Mouse (Mus musculus) heart, embryonic 11.5 days (tissue): Measurements from ENCODE around the gene H3f3b. TPM values are rescaled to one million over a fixed set of nuclear protein-coding genes. Genes with fewer than 3 reads are reported as not detected.

ENCODE experiments used
- ATAC-seq: fragments of 200-750 bp; cut with Nextera tagmentation; replicated peaks from 2 replicates; pipeline ENCODE4 v1.8.0; 2017; ENCODE audit warnings: moderate library complexity; ENCODE audit not compliant: insufficient number of reproducible peaks, low FRiP score, low TSS enrichment
- H3K27ac ChIP-seq: fragments of 300-500 bp; sonication (generic); 2 replicates; pipeline ENCODE4 v1.5.1; 2014; ENCODE audit warnings: mild to moderate bottlenecking, low read depth, low read length
- H3K27me3 ChIP-seq: fragments of 300-500 bp; sonication (generic); 2 replicates; pipeline ENCODE4 v1.6.1; 2014; ENCODE audit warnings: mild to moderate bottlenecking, low read length, mixed read lengths; ENCODE audit not compliant: control insufficient read depth, insufficient read depth
- H3K36me3 ChIP-seq: fragments of 300-500 bp; sonication (generic); 2 replicates; pipeline ENCODE4 v1.6.1; 2014; ENCODE audit warnings: mild to moderate bottlenecking, low read length, moderate library complexity, mixed read lengths; ENCODE audit not compliant: control insufficient read depth, insufficient read depth
- H3K4me1 ChIP-seq: fragments of 300-500 bp; sonication (generic); 2 replicates; pipeline ENCODE4 v1.6.1; 2014; ENCODE audit warnings: low read length; ENCODE audit not compliant: control insufficient read depth, insufficient read depth
- H3K4me2 ChIP-seq: fragments of 300-500 bp; sonication (generic); 2 replicates; pipeline ENCODE4 v1.6.1; 2014; ENCODE audit warnings: mild to moderate bottlenecking, moderate library complexity
- H3K4me3 ChIP-seq: fragments of 300-500 bp; sonication (generic); 2 replicates; pipeline ENCODE4 v1.5.1; 2014; ENCODE audit warnings: low read depth, low read length
- H3K9ac ChIP-seq: fragments of 300-500 bp; sonication (generic); 2 replicates; pipeline ENCODE4 v1.6.1; 2014; ENCODE audit warnings: mild to moderate bottlenecking, low read depth, low read length, moderate library complexity
- H3K9me3 ChIP-seq: fragments of 300-500 bp; sonication (generic); replicated peaks from 2 replicates; pipeline ENCODE4 v1.6.1; 2016; ENCODE audit warnings: low read length; ENCODE audit not compliant: control insufficient read depth
- WGBS: fragments of 180-500 bp; shearing (Covaris S2); extraction: QIAGEN DNeasy Blood & Tissue Kit; methylation state at CpG from one replicate; pipeline ENCODE4 v1.1.7; 2014; ENCODE audit not compliant: insufficient replicate concordance; 5-methylcytosine and 5-hydroxymethylcytosine counted together
- polyA plus RNA-seq: library from polyadenylated mRNA; unstranded; fragments of >200 nt; fragmentation: Nextera tagmentation; extraction: Ambion mirVana; gene quantifications from 2 replicates; pipeline ENCODE4 v1.2.1, GENCODE M21; 2014

The H3f3b gene
- polyA plus RNA-seq, 1 experiment from 2014 or later: 757 TPM

GRCm38 (mm10) chr11:115995256-115995655 lies 32.5 kb downstream of the H3f3b start:
- H3K9me3 ChIP-seq: no peaks in the 10 kb centered on the region
- peaks cover 4% of the 10 kb centered on the region; the same call in 1 of the 2 replicates for H3K27me3 ChIP-seq
- no peak for ATAC-seq
- no peak overlapping the region for H3K4me3 ChIP-seq
- WGBS: 88% methylated on average over 3 of the region's 3 CpGs
- no peak overlapping the region for H3K9ac ChIP-seq
- no peaks in the 10 kb centered on the region for H3K36me3 ChIP-seq
- H3K27ac ChIP-seq: no peak overlapping the region
- no peak overlapping the region for H3K4me2 ChIP-seq
- no peaks in the 10 kb centered on the region for H3K4me1 ChIP-seq

- H3K9ac ChIP-seq: no peak overlapping the region
- peaks cover 15% of the 10 kb centered on the region for H3K27me3 ChIP-seq
- no peak for ATAC-seq
- H3K4me2 ChIP-seq: no peak overlapping the region
- H3K9me3 ChIP-seq: no peaks in the 10 kb centered on the region
- H3K27ac ChIP-seq: no peak overlapping the region
- no peaks in the 10 kb centered on the region for H3K36me3 ChIP-seq
- H3K4me3 ChIP-seq: no peak overlapping the region
- 59% methylated on average over 4 of the region's 4 CpGs for WGBS
- H3K4me1 ChIP-seq: no peaks in the 10 kb centered on the region
Measured at GRCm38 (mm10) chr11:115992098-115992497, 35.7 kb downstream of the H3f3b start.

- Histone ChIP-seq H3K4me3 (peak overlapping the region; percentile 31), H3K9ac (no peak overlapping the region), H3K4me2 (peak overlapping the region; percentile 55), H3K27ac (no peak overlapping the region), H3K4me1 (no peaks in the 10 kb centered on the region), H3K27me3 (peaks cover 22% of the 10 kb centered on the region), H3K9me3 (no peaks in the 10 kb centered on the region), H3K36me3 (no peaks in the 10 kb centered on the region)
- ATAC-seq: no peak
- WGBS: 21% methylated on average over 15 of the region's 15 CpGs
Measured at GRCm38 (mm10) chr11:115989686-115990085, 38.1 kb downstream of the H3f3b start.

- H3K4me2 ChIP-seq: no peak overlapping the region
- H3K27me3 ChIP-seq: peaks cover 17% of the 10 kb centered on the region
- WGBS: 74% methylated on average over 8 of the region's 8 CpGs
- no peaks in the 10 kb centered on the region for H3K36me3 ChIP-seq
- H3K9ac ChIP-seq: no peak overlapping the region
- no peaks in the 10 kb centered on the region for H3K9me3 ChIP-seq
- H3K4me3 ChIP-seq: no peak overlapping the region
- H3K27ac ChIP-seq: no peak overlapping the region
- no peak for ATAC-seq
- no peaks in the 10 kb centered on the region for H3K4me1 ChIP-seq
Measured at GRCm38 (mm10) chr11:115983291-115983690, 44.5 kb downstream of the H3f3b start.

GRCm38 (mm10) chr11:115982472-115982871 lies 45.3 kb downstream of the H3f3b start:
- Histone ChIP-seq H3K27me3 (peaks cover 17% of the 10 kb centered on the region), H3K9me3 (no peaks in the 10 kb centered on the region), H3K9ac (no peak overlapping the region), H3K4me3 (no peak overlapping the region), H3K4me2 (no peak overlapping the region), H3K4me1 (no peaks in the 10 kb centered on the region), H3K27ac (no peak overlapping the region), H3K36me3 (no peaks in the 10 kb centered on the region)
- ATAC-seq: no peak
- 86% methylated on average over 15 of the region's 15 CpGs for WGBS

- 37% methylated on average over 12 of the region's 12 CpGs for WGBS
- Histone ChIP-seq H3K9ac (no peak overlapping the region), H3K4me3 (no peak overlapping the region), H3K9me3 (no peaks in the 10 kb centered on the region), H3K4me2 (peak overlapping the region; percentile 84), H3K27ac (no peak overlapping the region), H3K36me3 (no peaks in the 10 kb centered on the region), H3K4me1 (peaks cover 6% of the 10 kb centered on the region), H3K27me3 (peaks cover 51% of the 10 kb centered on the region)
- ATAC-seq: no peak
Measured at GRCm38 (mm10) chr11:115975544-115975943, 52.2 kb downstream of the H3f3b start.

GRCm38 (mm10) chr11:115975083-115975420 lies 52.7 kb downstream of the H3f3b start:
- peak overlapping the region; percentile 54 for H3K4me3 ChIP-seq
- 5% methylated on average over 15 of the region's 18 CpGs for WGBS
- H3K4me2 ChIP-seq: peak overlapping the region; percentile 84
- H3K27ac ChIP-seq: no peak overlapping the region
- no peak for ATAC-seq
- peak overlapping the region; percentile 63 for H3K9ac ChIP-seq
- H3K9me3 ChIP-seq: no peaks in the 10 kb centered on the region
- H3K4me1 ChIP-seq: peaks cover 6% of the 10 kb centered on the region
- peaks cover 49% of the 10 kb centered on the region for H3K27me3 ChIP-seq
- no peaks in the 10 kb centered on the region for H3K36me3 ChIP-seq

GRCm38 (mm10) chr11:115974309-115975082 lies 53.3 kb downstream of the H3f3b start, which contains the start of gene Itgb4:
Gene Itgb4, plus strand, starts transcription at chr11:115974709.
- Histone ChIP-seq H3K4me1 (peaks cover 6% of the 10 kb centered on the region), H3K9ac (peak within 1 kb of the TSS; percentile 63), H3K36me3 (no peaks in the 10 kb centered on the region), H3K27me3 (peaks cover 49% of the 10 kb centered on the region), H3K4me3 (peak within 1 kb of the TSS; percentile 54), H3K9me3 (no peaks in the 10 kb centered on the region), H3K4me2 (peak within 1 kb of the TSS; percentile 84), H3K27ac (no peak within 1 kb of the TSS)
- 12% methylated on average over 43 of the region's 58 CpGs for WGBS
- ATAC-seq: no peak
